Mouse (Mus musculus) embryonic facial prominence, embryonic 15.5 days (tissue): ENCODE measurements around the gene Wee1. TPM values are rescaled to one million over a fixed set of nuclear protein-coding genes. Genes with fewer than 3 reads are reported as not detected.
"Not testable (repeated sequence)": the region's sequence is repeated elsewhere in the genome, so short reads cannot be mapped to it uniquely, and the experiment has no call there.

Source experiments
- ATAC-seq: fragments of 200-750 bp; cut with Nextera tagmentation; 2 replicates; pipeline ENCODE4 v1.8.0; 2017; ENCODE audit warnings: low read depth, moderate TSS enrichment; ENCODE audit not compliant: insufficient number of reproducible peaks, low FRiP score, low TSS enrichment
- H3K27ac ChIP-seq: fragments of 300-500 bp; sonication (generic); replicated peaks from 2 replicates; pipeline ENCODE4 v1.5.1; 2015; ENCODE audit warnings: mild to moderate bottlenecking, inconsistent platforms
- H3K27me3 ChIP-seq: fragments of 300-500 bp; sonication (generic); 2 replicates; pipeline ENCODE4 v1.6.1; 2015; ENCODE audit warnings: inconsistent platforms
- H3K36me3 ChIP-seq: fragments of 300-500 bp; sonication (generic); 2 replicates; pipeline ENCODE4 v1.6.1; 2015; ENCODE audit warnings: mild to moderate bottlenecking, inconsistent platforms
- H3K4me1 ChIP-seq: fragments of 300-500 bp; sonication (generic); 2 replicates; pipeline ENCODE4 v1.6.1; 2015; ENCODE audit warnings: inconsistent platforms
- H3K4me2 ChIP-seq: fragments of 300-500 bp; sonication (generic); replicated peaks from 2 replicates; pipeline ENCODE4 v1.6.1; 2015; ENCODE audit warnings: mild to moderate bottlenecking, inconsistent platforms
- H3K4me3 ChIP-seq: fragments of 300-500 bp; sonication (generic); replicated peaks from 2 replicates; pipeline ENCODE4 v1.5.1; 2015; ENCODE audit warnings: mild to moderate bottlenecking, inconsistent platforms
- H3K9ac ChIP-seq: fragments of 300-500 bp; sonication (generic); 2 replicates; pipeline ENCODE4 v1.6.1; 2015; ENCODE audit warnings: inconsistent platforms
- H3K9me3 ChIP-seq: fragments of 300-500 bp; sonication (generic); replicated peaks from 2 replicates; pipeline ENCODE4 v1.6.1; 2016; ENCODE audit warnings: inconsistent platforms
- WGBS: fragments of 180-500 bp; shearing (Covaris S2); methylation state at CpG from one replicate; pipeline ENCODE4 v1.1.7; 2015; 5-methylcytosine and 5-hydroxymethylcytosine counted together
- polyA plus RNA-seq: library from polyadenylated mRNA; unstranded; fragments of >200 nt; fragmentation: Nextera tagmentation; extraction: Ambion mirVana; gene quantifications from 2 replicates; pipeline ENCODE4 v1.2.1, GENCODE M21; 2015

Gene Wee1
- polyA plus RNA-seq, 1 experiment from 2014 or later: 23.9 TPM

- peaks cover 16% of the 10 kb centered on the region for H3K4me1 ChIP-seq
- 42% methylated on average over 3 of the region's 3 CpGs for WGBS
Measured at GRCm38 (mm10) chr7:110106633-110107032, 15.2 kb upstream of the Wee1 start.

GRCm38 (mm10) chr7:110108524-110108923 is 13.3 kb upstream of the Wee1 start:
- Histone ChIP-seq H3K4me1 (peaks cover 16% of the 10 kb centered on the region), H3K4me2 (0 out of 2 replicates have a peak overlapping the region, but pooled peaks have one; percentile 36), H3K27ac (peak overlapping the region; percentile 75)
- H3K27me3 ChIP-seq, H3K36me3 ChIP-seq, H3K9me3 ChIP-seq, H3K4me3 ChIP-seq, H3K9ac ChIP-seq, ATAC-seq: not testable (repeated sequence)
- 90% methylated on average over 3 of the region's 3 CpGs for WGBS

More at GRCm38 (mm10) chr7:110106633-110107032, 15.2 kb upstream of the Wee1 start:
- Histone ChIP-seq H3K36me3 (no peaks in the 10 kb centered on the region), H3K4me2 (no peak overlapping the region), H3K27me3 (no peaks in the 10 kb centered on the region), H3K9ac (no peak overlapping the region), H3K9me3 (no peaks in the 10 kb centered on the region), H3K4me3 (no peak overlapping the region), H3K27ac (no peak overlapping the region)
- ATAC-seq: no peak

- WGBS: 9% methylated on average over 11 of the region's 11 CpGs
- Histone ChIP-seq H3K27ac (peak overlapping the region; percentile 75), H3K4me3 (peak overlapping the region; percentile 17), H3K4me1 (peaks cover 16% of the 10 kb centered on the region), H3K4me2 (peak overlapping the region; percentile 36), H3K36me3 (no peaks in the 10 kb centered on the region), H3K9ac (no peak overlapping the region), H3K9me3 (no peaks in the 10 kb centered on the region), H3K27me3 (no peaks in the 10 kb centered on the region)
- ATAC-seq: peak; percentile 30; the same call in 1 of the 2 replicates
Measured at GRCm38 (mm10) chr7:110108967-110109610, 12.8 kb upstream of the Wee1 start.

GRCm38 (mm10) chr7:110110061-110110656 is 11.7 kb upstream of the Wee1 start:
- H3K27ac ChIP-seq: peak overlapping the region; percentile 75; the same call in 1 of the 2 replicates
- 26% methylated on average over 4 of the region's 4 CpGs for WGBS

GRCm38 (mm10) chr7:110114699-110115098 is 7.1 kb upstream of the Wee1 start:
- Histone ChIP-seq H3K9ac (no peak overlapping the region), H3K27me3 (no peaks in the 10 kb centered on the region), H3K4me3 (no peak overlapping the region), H3K9me3 (no peaks in the 10 kb centered on the region), H3K4me1 (peaks cover 13% of the 10 kb centered on the region), H3K27ac (no peak overlapping the region), H3K36me3 (no peaks in the 10 kb centered on the region), H3K4me2 (no peak overlapping the region)
- WGBS: 24% methylated on average over 5 of the region's 5 CpGs
- peak; percentile 44; the same call in 1 of the 2 replicates for ATAC-seq

More at GRCm38 (mm10) chr7:110110061-110110656, 11.7 kb upstream of the Wee1 start:
- Histone ChIP-seq H3K4me2 (no peak overlapping the region), H3K4me3 (no peak overlapping the region), H3K4me1 (peaks cover 16% of the 10 kb centered on the region), H3K36me3 (no peaks in the 10 kb centered on the region), H3K27me3 (no peaks in the 10 kb centered on the region), H3K9ac (no peak overlapping the region), H3K9me3 (no peaks in the 10 kb centered on the region)
- no peak for ATAC-seq

- no peak overlapping the region for H3K4me3 ChIP-seq
- peaks cover 6% of the 10 kb centered on the region; the same call in 1 of the 2 replicates for H3K4me1 ChIP-seq
- H3K27me3 ChIP-seq: no peaks in the 10 kb centered on the region
- no peaks in the 10 kb centered on the region for H3K36me3 ChIP-seq
- WGBS: 11% methylated on average over 1 of the region's 1 CpGs
- H3K9ac ChIP-seq: no peak overlapping the region
- H3K9me3 ChIP-seq: no peaks in the 10 kb centered on the region
- H3K27ac ChIP-seq: peak overlapping the region; percentile 59
- ATAC-seq: no peak
- H3K4me2 ChIP-seq: no peak overlapping the region
Measured at GRCm38 (mm10) chr7:110116731-110117291, 5.0 kb upstream of the Wee1 start.

GRCm38 (mm10) chr7:110118448-110118847 is 3.4 kb upstream of the Wee1 start:
- no peak overlapping the region for H3K27ac ChIP-seq
- H3K36me3 ChIP-seq: no peaks in the 10 kb centered on the region
- no peak overlapping the region for H3K4me2 ChIP-seq
- H3K27me3 ChIP-seq: no peaks in the 10 kb centered on the region
- H3K9ac ChIP-seq: no peak overlapping the region
- WGBS: 77% methylated on average over 2 of the region's 2 CpGs
- H3K4me3 ChIP-seq: no peak overlapping the region
- ATAC-seq: no peak
- no peaks in the 10 kb centered on the region for H3K9me3 ChIP-seq
- peaks cover 6% of the 10 kb centered on the region; the same call in 1 of the 2 replicates for H3K4me1 ChIP-seq

- no peak overlapping the region for H3K4me3 ChIP-seq
- H3K27me3 ChIP-seq: no peaks in the 10 kb centered on the region
- H3K36me3 ChIP-seq: no peaks in the 10 kb centered on the region
- H3K4me2 ChIP-seq: peak overlapping the region; percentile 77; the same call in 1 of the 2 replicates
- no peak for ATAC-seq
- peaks cover 19% of the 10 kb centered on the region for H3K4me1 ChIP-seq
- no peaks in the 10 kb centered on the region for H3K9me3 ChIP-seq
- no peak overlapping the region for H3K27ac ChIP-seq
- 77% methylated on average over 2 of the region's 2 CpGs for WGBS
- H3K9ac ChIP-seq: no peak overlapping the region
Measured at GRCm38 (mm10) chr7:110120157-110120784, 1.6 kb upstream of the Wee1 start.

- 2% methylated on average over 9 of the region's 9 CpGs for WGBS
- no peaks in the 10 kb centered on the region for H3K36me3 ChIP-seq
Measured at GRCm38 (mm10) chr7:110121162-110121515, 707 bp upstream of the Wee1 start.

GRCm38 (mm10) chr7:110122289-110122564 is 381 bp downstream of the Wee1 start:
- Histone ChIP-seq H3K9me3 (no peaks in the 10 kb centered on the region), H3K4me1 (peaks cover 14% of the 10 kb centered on the region), H3K4me3 (peak overlapping the region; percentile 98), H3K4me2 (peak overlapping the region; percentile 77), H3K27ac (peak overlapping the region; percentile 94), H3K27me3 (no peaks in the 10 kb centered on the region), H3K36me3 (peaks cover 3% of the 10 kb centered on the region), H3K9ac (peak overlapping the region; percentile 82)
- WGBS: under 1% methylated on average over 27 of the region's 27 CpGs
- no peak for ATAC-seq

More at GRCm38 (mm10) chr7:110121162-110121515, 707 bp upstream of the Wee1 start:
- H3K27ac ChIP-seq: peak overlapping the region; percentile 73
- peak overlapping the region; percentile 77 for H3K4me2 ChIP-seq
- no peaks in the 10 kb centered on the region for H3K27me3 ChIP-seq
- H3K9ac ChIP-seq: peak overlapping the region; percentile 59
- H3K9me3 ChIP-seq: no peaks in the 10 kb centered on the region
- no peak for ATAC-seq
- H3K4me1 ChIP-seq: peaks cover 19% of the 10 kb centered on the region
- peak overlapping the region; percentile 98 for H3K4me3 ChIP-seq
